Mouse (Mus musculus) layer of hippocampus, adult 18-20 months (tissue): ENCODE data around the gene Erlec1. TPM values are rescaled to one million over a fixed set of nuclear protein-coding genes. Genes with fewer than 3 reads are reported as not detected.

Experiments used
- DNase-seq, 2 experiments: peaks; one replicate each; pipeline ENCODE4 v3.0.0; 2022; ENCODE audit warnings: low spot score in 2 of 2
- long read RNA-seq: library from polyadenylated mRNA; stranded (forward); transcript quantifications from one replicate; pipeline ENCODE4 v2.0.0, GENCODE M21; 2021
- total RNA-seq, 2 experiments: library from RNA; stranded (reverse); gene quantifications; 2 replicates each; pipeline ENCODE4 v1.2.3; 2021

The Erlec1 gene
- 10 to 100 TPM; 51.0 to 52.3 TPM for total RNA-seq
- long read RNA-seq, transcript Erlec1-201 (14 exons, 2,532 nt) = major isoform, 7 of 12 reads
- long read RNA-seq, partial matches to known transcripts = 2 of 12 reads
- long read RNA-seq, other reads (novel, unspliced or antisense) = 3 of 12 reads

DNA sequence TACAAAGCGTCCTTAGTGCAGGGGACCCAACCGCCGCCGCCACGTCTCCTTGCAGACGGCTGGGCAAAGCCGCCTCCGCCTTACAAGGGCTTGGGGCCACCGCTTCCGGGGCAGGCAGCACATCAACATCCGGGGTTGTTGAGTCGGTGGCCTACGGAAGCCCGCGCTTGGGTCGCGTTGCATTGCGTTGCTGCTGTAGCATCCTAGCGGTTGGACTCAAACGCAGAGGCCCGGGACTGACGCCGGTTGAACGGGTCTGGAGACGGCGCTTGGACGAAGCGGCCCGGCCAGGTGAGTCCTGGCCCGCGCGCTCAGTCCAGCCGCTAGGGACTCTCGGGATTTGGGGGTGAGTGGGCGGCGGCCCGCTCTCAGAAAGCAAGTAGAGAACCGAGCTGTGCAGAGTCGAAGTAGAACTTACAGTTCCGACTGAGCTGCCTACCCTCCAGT, at the start of gene Erlec1:
TSS of gene Erlec1 (minus strand) at position 57 of the 447 bp plus-strand sequence.
- DNase-seq = peak; percentile 87 to 94

DNA sequence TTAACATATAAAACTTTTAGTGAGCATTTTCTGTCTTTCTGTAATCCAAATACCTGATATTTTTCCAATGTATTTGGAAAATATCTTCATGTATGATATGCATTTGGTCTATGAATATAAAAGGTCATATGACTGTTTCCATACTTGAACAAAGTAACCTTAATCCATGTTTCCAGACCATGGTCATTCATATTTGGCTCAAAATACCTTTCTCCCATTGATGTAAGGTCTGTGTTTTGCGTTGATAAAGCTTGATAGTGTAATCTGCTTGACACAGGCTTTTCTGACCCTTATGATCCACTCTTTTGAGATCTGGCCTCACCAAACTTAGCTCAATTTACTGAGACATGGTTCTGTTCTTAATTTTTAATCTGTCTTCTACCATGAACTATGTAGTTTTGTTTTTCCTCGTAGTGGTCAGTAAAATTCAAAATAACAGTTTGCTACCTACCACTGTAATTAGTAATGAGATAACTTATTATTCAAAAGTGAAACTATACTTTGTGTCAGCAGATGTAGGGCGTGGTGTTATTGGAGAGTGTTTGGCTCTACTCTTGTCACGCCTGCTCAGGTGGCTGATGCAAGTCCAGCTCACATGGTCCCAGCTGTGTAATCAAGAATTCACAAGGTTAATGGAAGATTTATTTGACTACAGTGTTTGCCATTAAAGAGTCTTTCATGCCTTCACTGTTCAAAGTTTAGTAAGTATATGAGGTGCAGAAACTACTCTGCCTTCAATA, 47.2 kb upstream of the Erlec1 start:
- no peak for DNase-seq

DNA sequence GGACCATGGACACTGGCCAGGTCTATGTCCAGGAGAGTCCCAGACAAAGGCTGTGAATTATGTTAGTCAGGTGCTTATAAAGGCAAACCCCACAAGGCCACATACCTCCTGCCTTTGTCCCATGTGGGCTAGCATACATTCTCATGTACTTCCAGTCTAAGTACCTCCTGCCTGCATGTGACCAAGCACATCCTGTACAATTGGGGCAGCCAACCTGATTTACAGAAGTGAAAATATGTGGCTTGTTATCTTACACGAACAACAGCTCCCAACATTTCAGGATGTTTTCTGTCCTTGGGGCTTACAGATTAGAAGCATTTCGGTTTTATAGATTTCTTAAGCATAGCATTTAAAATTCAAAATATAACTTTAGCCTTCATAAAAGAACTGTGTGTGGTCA, 45.9 kb upstream of the Erlec1 start:
- no peak for DNase-seq

DNA sequence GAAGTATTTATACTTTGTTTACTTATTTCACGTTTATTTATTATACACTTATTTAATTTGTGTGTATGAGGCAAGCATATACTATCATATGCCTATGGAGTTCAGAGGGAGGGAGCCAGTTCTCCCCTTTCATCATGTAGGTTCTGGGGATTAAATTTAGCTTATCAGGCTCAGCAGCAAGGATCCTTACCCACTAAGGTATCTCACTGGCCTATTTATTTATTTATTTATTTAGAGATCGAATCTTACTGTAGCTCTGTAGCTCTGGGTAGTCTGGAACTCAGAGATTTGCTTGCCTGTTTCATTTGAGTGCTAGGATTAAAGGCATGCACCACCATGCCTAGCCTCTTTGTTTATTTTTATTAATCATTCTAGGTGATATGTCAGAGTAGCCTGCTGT, 44.6 kb upstream of the Erlec1 start:
- DNase-seq = no peak

DNA sequence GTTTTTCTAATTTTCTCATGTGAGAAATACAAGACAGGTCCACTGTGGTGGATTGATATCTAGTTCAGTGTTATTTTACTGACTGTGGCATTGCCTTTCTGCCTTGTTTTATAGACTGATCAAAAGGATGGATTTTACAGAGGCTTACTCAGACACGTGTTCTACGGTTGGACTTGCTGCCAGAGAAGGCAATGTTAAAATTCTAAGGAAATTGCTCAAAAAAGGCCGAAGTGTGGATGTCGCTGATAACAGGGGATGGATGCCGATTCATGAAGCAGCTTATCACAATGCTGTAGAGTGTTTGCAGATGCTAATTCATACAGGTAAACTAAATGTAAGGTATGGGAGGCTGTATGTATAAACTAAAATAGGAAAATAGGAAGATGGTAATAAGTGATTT, 44.1 kb upstream of the Erlec1 start:
- DNase-seq = no peak

DNA sequence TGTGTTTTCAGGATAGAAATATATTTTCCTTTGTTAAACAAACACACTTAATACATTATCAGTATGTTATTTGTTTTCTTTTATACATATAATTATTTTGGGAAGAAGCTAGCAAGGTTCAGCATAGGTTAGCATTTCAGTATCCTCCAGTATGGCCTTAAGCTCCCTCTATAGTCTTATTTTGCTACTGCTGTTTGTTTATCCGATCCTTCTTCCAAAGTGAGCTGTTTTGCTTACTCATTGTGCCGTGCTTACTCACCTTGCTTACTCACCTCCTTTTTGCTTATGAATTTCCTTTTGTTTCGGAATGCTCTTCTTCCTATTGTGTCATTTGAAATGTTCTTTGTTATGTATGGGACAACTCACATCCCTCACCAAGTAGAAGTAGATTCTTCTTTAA, 42.5 kb upstream of the Erlec1 start:
- no peak for DNase-seq

DNA sequence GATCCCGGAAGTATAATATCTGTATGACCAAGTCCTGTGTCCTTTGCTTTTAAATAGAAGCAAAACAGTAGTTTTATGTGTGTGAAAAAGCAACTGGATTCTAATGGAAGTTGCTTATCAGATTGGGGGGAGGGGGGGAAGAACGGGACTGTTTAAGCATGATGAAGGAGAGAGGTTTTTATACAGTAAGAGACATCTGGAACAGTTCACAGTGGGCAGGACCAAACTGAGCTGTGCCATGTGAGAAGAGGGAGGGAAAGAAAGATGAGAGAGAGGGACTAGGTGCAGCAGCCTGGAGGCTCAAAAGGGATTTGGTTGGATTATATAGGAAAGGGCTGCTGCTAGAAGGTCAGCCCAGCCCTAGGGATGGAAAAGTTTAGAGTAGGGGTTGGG, 32.5 kb upstream of the Erlec1 start:
- no peak for DNase-seq

DNA sequence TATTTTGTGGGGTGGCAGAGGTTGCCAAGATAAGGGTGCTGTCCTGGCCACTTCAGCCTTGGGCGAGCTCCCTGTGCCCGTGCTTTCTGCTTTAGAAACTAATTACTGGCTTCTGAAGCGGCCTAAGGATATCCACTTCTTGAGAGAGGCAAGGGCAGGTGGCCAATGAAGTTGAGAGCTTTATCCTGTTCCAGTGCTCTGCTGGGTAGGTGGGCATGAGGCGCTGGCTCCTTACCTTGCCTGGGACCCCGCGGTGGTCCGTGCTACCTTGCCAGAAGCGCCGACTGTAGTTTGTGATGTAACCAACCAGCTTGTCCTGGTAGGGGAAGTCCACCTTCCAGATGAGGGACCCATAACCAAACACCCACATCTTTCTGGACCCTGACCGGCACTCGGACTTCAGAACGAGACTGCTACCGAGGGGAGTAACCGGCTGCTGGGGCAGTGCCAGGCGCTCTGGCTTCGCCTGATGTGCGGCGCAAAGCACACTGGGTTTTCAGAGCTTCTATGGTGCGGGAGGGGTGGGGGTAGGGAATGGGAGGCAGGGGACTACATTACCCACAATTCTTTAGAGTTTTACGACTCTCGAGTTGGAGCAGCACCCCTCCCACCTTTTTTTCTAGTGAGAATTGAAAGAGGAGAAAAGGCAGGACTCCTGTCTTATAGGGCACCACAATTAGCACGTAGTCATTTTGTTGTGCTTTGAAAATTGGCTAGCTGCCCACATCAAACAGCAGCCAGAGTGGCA, 31.9 kb upstream of the Erlec1 start, which contains the start of gene Chac2:
TSS of gene Chac2 (minus strand) at position 474 of the 748 bp plus-strand sequence.
- DNase-seq = peak; percentile 77 to 91

DNA sequence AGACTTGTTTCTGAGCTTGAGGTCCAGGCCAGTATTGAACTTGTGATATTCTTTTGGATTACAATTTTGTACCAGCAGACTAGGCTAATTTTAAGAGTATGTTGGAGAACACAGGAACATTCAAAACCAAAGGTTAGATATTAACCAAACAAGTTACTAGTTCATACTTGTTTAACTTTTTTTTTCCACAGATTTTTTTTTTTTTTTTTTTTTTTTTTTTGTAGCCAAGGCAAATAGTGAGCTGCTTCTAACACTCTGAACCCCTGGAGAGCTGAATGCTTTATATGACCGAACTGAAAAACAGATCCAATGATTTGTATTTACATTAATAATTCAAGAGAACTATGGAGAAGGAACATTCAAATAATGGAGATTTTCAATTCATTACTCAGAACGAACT, 31.1 kb upstream of the Erlec1 start:
- DNase-seq = no peak

DNA sequence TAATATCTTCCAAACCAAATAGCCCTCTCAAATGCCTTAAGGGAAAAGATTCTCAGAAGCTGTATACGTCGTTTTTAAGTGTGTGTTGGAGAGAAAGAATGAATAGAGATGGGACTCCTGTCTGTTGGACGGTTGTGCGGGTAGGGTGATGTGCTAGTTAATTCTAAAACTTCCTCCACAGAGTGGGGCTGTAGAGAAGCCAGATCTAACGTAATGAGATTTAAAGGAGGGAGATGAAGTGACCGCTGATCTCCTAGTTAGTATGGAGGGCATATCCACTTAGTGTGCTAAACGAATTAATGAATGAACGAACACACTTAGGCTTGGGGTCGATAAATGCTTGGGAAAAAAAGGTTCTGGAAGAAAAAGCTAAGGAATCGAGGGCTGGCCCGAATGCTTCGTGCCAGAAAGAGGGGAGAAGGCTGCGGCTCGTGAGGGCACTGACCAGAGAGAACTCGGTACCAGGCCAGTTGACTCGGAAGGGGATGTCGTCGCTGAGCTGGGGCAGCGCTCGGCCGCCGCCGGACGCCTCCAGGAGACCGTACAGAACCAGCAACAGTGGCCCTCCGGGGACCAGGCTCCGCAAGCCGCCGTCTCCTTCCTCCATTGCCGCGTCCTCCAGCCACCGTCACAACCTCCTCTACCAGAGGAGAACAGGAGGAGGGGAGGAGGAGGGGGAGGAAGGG, 523 bp downstream of the Erlec1 start:
- peak; percentile 30 to 45 for DNase-seq

DNA sequence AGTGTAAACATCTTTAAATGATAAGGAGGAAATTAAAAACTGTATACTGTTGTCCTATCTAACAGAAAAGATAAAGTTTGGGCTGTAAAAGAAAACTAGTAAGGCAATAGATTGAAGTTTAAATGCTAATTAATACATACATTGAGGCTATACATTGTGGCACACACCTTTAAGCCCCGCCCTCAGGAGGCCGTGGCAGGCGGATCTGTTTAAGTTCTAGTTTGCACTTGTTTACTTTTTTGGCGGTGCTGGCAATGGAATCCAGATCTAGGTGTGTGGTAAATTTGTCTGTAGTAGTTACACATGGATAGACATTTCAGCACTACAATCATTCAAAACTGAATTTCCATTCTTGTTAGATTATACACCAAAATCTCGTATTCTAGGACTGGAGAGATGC, 1.3 kb downstream of the Erlec1 start:
- DNase-seq = no peak

DNA sequence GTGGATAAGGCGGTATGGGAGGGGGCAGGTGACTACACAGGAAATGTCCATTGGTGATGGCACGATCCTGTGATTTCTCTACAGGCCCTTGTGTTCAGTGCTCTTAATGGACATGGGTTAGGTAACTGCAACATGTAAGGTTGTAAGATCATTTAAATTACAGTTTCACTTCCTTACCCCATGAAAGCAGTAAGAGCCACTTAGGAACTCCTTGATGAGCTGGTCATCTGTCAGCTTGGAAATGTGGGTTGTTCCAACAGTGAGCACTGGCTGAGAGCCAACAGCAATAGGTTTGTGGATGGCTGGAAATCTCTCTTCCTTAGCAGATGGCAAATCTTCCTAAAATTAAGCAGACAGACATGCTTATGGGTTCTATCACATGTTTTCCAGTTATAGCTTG, 10.6 kb downstream of the Erlec1 start:
- no peak for DNase-seq

DNA sequence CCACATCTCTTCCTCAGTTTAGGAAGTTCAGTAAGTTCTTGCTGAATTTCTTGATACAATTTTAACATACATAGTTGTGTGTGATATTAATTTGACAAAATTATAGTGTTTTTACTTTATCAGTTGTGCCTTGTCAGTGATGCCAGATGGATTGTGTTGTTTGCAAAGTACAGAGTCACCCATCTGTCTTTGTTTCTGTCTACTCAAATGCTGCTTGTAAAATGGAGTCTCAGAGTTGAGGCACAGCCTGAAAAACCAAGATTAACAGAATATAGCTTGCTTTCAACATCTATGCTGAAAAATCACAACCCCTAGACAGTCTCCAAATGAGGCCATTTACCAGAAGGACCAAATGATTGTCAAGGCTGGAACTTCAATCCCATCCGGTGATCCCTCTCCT, 25.6 kb downstream of the Erlec1 start:
- DNase-seq = peak; percentile 10 to 63

DNA sequence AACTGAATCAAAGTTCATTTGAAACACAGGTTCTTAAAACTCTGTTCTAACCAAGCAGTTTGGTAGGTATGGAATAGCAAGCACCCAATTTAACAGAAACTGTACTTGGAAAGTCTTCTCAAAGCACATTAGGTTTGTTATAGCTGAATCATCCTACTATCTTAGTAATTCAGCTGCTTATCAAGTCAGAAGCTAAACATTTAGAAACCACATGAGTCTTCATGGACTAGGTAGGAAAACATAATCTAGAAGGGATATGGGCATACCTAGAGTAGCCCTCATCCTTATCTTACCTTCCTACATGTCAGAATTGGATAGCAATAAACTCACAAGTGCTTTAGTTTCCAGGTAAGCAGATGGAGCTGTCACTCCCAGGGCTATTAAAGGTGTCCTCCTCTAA, 26.1 kb downstream of the Erlec1 start:
- no peak for DNase-seq

DNA sequence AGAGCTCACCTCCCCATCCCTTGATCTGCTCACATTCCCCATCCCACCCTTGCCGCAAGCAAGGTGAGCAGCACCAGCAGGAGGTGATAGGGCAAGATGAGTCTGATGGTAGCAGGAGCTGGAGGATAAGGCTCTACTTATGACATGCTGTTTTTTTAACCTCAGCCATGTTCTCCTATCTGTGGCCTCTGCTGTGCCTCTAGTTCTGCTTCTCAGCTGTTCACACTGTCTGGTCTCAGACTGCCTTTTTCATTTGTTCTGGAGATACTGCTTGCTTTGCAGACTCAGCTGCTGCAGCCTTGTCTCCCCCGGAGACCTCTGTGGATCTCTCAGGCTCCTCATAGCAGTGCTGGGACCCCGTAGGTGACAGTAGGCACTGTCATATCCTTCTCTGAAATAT, 30.9 kb downstream of the Erlec1 start:
- no peak for DNase-seq

DNA sequence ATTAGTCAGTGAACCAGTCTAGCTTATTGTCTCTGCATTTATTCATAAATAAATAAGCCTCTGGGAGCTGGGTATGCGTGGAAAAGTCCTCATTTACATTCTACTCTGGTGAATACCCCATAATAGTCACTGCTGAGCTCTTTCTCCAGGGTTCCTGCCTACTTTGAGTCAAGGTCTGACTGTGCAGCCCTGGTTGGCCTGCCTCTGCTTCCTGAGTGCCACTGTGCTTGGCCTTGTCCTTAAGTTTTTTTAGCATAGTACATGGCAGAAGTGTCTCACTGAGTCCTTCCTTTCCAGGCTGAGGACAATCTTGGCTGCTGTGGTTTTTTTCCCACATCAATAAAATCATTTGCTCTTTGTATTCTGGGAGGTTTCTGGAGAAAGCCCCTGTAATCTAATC, 33.5 kb downstream of the Erlec1 start:
- DNase-seq = no peak

DNA sequence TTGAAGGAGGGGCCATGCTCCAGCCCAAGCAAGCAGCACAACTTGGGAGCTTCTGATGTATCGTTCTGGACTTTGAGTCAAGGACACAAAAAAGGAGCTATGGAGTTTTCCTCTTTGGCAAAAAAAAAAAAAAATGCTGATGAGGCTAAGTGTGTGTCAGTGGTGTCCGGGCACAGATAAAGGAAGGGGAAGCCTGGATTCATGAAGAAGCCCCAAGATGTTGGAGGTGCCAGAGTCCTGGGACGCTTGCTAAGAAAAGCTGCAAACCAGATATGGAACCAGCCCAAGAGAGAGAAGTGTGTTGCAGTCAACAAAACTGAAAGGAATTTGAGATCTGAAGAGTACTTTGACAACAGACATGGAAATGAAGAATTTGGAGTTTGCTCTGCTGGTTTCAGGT, 41.8 kb downstream of the Erlec1 start:
- no peak for DNase-seq

DNA sequence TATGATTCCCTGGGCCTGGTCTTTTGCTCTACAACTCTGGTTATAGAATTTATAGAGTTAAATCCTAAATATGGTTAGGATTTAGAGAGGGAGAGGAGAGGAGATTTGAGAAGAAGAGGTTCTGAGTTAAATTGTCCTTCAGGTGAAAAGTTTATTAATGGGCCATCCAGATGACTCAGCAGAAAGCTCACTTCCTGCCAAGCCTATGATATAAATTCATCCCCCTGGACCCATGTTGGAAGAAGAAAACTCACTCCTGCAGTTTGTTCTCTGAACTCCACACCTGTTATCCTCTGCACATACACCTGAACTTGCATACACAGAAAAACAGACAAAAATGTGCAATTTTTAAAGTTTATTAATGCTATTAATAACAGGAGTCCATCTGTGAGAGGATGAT, 54.8 kb downstream of the Erlec1 start:
- no peak for DNase-seq

DNA sequence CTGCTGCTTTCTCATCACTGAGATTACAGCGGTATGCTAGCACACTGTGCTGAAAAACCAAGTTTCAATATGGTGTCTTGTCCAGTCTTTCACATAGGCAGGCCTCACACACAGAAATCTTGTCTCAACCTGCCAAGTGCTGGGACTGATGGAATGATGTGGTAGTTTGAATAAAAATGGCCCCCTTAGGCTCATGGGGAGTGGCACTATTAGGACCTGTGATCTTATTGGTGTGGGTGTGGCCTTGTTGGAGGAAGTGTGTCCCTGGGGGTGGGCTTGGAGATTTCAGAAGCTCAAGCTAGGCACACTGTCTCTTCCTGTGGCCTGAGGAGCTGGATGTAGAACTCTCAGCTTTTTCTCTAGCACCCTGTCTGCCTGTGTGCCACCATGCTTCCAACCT, 57.9 kb downstream of the Erlec1 start:
- no peak for DNase-seq

DNA sequence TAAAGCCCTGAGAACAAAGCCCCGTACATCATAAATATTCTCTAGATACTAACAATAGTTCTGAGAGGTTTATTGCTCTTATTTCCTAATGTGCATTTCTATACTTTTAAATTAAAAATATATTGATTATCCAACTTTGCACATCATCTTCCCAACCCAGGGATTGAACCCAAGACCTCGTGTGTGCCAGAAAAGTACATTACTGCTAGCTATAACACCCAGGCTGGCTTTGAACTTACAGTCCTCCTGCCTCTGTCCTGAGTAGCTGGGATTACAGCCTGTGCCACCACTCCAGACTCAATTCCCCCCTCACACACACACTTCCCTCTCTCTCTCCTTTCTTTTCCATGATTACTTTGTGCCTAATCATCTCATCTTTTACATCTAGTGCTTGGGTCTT, 66.0 kb downstream of the Erlec1 start:
- no peak for DNase-seq

DNA sequence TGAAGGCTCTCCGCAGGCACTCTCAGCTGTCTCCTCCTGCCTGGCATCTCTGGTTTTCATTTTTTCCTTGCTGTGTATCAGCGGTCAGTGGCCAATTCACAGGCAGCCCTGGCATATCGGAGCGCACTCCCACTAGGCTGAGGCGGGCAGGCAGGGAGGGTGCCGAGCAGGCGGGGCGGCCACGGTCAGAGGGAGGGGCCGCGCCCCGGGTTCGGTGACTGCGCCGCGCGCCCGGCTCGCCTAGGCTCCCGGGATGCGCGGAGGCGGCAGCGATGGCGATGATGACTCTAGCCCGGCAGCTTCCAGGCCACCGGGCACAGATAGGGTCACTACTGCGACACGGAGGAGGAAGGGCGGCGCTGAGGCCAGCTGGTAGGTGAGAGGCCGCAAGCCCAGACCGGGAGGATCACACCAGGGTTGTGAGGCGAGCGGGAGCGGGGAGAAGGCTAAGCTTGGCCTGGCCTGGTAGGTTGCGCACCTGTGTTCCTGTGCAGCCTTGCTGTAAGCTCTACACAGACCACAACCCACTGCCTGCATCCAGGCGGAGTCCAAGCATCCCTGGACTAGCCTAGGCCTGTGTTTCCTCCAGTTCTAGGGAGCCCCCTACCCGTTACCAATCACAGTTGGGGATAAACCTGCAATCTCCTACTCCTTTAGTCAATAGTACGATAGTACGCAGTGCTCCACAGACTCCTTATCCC, 68.8 kb downstream of the Erlec1 start, which contains the start of the genes Gpr75 and Asb3:
TSS of gene Gpr75 (plus strand) at position 188 of the 701 bp plus-strand sequence.
TSS of gene Asb3 (plus strand) at position 246 of the 701 bp plus-strand sequence.
- peak; percentile 60 to 77 for DNase-seq
